Mouse (Mus musculus) liver, embryonic 14.5 days (tissue): ENCODE data around the gene Vasn.

Source experiments
- CTCF ChIP-seq: IDR thresholded peaks from 2 replicates; pipeline ENCODE4 v1.5.1; 2016; ENCODE audit warnings: antibody characterized with exemption, low read depth, control low read depth
- EP300 ChIP-seq: IDR thresholded peaks from 2 replicates; pipeline ENCODE4 v1.6.1; 2016; ENCODE audit warnings: antibody characterized with exemption, low read depth

DNA sequence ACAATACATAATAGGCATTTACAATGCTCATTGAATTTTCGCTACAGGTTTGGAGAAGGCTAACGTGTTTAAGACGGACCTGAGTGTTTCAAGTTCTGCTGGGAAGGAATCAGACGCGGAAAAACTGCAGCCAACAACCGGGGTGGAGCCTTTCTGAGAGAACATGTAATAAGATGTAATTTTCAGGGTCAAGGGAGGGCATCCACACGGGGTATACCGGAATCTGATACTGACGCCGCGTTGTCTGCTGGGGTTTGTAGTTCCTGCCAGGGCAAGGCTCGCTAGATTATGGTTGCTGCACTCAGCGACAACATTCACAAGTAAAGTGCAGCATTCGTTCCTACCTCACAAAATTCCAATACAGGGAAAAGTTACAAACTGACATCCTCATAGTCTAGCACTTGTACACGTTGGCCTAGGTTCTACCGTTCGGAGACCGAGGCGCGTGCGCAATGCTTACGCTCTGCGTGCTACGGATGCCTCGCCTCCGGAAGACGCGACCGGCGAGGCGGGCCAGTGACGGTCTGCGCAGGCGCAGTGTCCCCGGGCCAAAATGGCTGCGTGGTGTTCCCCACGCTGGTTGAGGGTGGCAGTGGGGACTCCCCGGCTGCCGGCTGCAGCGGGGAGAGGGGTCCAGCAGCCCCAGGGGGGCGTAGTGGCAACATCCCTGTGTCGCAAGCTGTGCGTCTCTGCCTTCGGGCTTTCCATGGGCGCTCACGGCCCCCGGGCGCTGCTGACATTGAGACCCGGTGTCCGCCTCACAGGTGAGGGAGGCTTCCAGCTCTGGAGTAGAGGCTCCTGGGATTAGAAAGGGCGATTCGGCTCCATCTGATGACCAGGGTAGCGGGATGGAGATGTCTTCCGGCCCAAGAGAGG is 44.1 kb downstream of the Vasn start:
- TF ChIP-seq EP300 = no peak
- TF ChIP-seq CTCF = no peak
